Mouse (Mus musculus) adrenal gland, postnatal 4 days (tissue): ENCODE data around the gene Camk1d. TPM values are rescaled to one million over a fixed set of nuclear protein-coding genes. Genes with fewer than 3 reads are reported as not detected.

Experiments used
- DNase-seq, 2 experiments: peaks; one replicate each; pipeline ENCODE4 v3.0.0; 2021 to 2022; ENCODE audit warnings: low spot score in 2 of 2, mixed read lengths in 2 of 2
- total RNA-seq, 2 experiments: library from RNA; stranded (reverse); gene quantifications; 2 replicates each; pipeline ENCODE4 v1.2.3; 2021

Gene Camk1d
- total RNA-seq, 2 experiments from 2014 or later, result 10.7 to 11.3 TPM

DNA sequence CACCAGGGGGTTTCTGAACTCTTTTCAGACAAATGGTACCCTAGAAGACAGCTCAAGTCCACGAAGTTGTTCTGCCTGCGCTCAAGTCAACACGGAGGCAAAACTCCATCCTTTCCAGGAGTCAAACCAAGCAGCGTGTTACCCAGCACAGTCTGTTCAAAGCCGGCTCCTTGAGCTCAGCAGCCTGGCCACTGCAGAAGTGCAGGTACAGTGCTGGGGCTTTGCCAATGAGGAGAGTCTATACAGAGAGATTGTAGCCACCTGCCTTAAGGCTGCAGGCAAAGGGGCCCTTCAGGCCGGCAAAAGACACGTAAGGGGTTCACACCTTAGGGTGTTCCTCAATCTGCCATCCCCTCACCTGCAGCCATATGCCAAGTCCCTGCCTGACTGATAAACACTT is 2.1 kb downstream of the Camk1d start:
- no peak for DNase-seq

DNA sequence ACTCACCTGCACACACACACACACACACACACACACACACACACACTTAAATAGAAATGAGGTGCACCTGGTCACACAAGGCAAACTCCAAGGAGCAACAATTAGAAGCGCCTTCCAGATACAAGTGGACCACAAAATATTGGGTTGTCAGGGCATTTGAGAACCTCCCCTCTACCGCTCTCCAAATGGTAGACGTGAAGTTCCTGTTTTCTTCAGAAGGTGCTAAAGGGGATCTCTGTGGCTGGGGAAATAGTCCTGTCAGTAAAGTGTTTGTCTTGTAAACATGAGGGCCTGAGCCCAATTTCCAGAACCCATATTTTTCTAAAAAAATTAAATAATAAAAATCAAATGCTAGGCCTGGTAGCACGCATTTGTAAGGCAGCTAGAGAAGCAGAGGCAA is 4.4 kb downstream of the Camk1d start:
- no peak for DNase-seq

DNA sequence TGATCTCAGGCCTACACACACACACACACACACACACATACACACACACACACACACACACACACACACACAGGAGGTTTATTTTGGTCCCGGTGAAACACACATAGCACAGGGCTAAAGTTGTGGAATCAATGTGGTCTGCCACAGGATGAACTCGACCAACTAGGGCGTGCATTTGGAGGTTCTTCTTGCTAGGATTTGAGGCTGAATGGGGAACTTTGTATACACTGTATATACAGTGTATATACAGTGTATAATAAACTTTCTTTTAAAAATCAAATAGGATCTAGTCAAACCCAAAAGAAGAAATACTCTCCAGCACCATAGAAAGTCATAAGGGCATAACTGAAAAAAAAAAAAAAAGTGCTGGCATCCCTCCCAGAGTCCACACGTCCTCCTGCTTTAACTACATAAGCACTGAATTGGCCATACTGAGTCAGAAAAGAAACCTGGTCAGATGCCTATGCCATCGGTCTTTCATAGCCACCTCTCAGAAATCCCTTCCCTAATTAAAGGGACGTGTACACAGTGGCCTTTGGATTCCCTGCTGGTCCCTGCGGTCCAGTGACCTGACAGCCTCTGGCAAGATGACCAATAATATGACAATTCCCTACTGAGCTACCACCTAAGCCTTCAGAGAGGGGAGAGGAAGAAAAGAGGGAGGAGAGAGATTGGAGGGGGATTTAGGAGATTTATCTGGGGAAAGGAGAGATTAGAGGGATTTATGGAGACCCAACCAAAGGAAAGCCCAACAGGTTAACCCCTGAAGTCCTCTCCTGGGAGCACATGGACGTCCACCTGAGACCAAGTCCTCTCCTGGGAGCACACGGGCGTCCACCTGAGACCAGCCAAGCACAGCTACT is 6.2 kb downstream of the Camk1d start:
- no peak for DNase-seq

DNA sequence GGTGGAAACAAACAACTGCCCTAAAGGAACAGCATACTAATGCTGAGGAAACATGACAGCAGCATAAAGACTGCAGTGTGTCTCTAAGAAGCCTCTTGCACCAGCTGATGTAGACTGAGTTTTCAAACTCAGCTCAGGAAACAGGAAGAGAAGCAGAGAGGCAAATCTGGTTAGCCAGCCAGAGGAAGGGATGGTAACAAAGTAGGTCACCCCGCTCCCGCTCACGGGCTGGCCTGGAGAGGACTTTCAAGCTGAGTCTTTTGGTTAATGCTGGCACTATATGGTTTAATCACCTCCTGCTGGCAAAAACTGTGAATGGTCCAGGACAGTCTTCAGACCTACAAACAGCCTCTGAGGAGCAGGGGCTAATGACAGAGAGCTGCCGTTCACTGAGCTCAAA is 7.7 kb downstream of the Camk1d start:
- DNase-seq, result no peak

DNA sequence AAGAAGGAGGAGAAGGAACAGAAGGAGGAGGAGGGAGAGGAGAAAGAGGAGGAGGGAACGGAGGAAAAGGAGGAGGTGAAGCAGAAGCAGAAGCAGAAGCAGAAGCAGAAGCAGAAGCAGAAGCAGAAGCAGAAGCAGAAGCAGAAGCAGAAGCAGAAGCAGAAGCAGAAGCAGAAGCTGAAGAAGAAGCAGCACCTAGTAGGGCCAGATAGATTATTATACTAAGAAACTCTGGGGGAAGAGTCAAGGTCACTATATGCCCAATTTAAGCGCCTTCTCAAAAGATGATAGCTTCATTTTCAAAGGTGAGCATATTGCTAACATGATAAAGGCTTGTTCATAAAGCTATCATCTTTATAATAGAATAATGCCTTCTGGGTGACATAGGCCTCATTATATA is 11.9 kb downstream of the Camk1d start:
- DNase-seq, result no peak

DNA sequence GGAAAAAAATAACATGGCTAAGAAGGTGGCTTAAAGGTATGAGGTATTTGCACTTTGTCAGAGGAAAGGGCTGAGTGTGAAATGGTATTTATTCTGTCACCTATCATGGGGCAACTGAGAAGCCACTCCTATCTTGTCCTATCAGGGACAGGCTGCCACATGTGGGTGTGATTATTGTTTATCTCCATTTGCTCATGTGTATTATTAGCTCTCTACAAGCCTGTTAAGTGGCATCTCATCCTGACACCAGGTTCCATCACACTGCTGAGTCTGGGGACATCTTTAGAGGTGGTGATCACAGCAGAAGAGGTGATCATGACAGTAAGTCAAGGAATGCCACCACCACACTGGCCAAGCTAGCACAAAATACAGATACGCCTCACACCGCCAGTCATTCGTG is 13.4 kb downstream of the Camk1d start:
- no peak for DNase-seq

DNA sequence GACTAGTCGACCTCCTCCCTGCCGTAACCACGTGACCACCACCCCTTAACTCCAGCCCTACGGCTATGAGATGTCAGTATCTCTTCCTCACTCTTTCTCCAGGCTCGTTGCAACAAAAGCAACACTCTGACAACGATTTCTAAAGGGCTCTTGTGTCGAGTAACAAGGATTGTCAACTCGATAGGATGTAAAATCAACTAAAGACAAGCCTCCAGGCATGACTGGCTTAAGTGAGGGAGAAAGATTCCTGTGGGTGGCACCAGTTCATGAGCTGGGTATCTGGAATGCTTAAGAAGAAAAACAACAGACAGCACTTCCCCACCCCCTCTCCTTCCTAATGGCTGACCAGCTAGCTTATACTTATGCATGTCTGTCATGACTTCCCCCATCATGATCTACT is 15.9 kb downstream of the Camk1d start:
- DNase-seq, result no peak

DNA sequence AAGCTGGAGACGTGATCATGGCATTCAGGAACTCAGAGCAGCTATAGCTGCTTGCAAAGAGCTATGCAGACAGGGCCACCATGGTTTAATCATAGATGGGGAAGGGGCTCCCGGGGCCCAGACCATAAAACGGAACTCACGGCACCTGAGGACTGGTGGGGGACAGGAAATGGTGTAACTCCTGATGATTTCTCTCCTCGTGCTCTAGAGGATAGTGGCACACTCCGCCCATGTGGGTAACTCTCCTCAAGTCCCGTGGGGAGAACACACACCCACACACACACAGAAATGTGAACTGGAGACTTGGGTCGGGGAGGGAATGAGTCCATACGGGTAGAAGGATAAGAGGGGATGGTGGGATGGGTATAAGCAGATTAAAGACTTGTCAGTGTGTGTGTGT is 20.2 kb downstream of the Camk1d start:
- DNase-seq, result no peak

DNA sequence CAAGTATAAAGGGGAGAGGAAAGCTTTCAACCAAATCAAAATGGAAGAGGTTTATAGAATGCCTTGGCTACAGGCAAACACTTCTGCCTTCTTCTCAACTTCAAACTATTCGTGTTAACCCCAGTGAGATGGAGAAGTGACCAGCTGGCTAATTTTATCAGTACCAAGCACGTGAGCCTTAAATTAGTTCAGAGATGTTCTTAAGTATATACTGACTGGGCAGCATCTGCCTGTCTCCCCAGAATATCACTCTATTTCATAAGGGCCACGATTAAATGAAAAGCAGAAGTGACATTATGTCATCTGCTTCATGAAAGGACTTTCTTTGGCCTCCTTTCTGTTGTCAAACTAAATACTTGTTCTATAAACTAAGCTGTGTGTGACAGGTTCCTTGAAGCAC is 22.6 kb downstream of the Camk1d start:
- DNase-seq, result no peak

DNA sequence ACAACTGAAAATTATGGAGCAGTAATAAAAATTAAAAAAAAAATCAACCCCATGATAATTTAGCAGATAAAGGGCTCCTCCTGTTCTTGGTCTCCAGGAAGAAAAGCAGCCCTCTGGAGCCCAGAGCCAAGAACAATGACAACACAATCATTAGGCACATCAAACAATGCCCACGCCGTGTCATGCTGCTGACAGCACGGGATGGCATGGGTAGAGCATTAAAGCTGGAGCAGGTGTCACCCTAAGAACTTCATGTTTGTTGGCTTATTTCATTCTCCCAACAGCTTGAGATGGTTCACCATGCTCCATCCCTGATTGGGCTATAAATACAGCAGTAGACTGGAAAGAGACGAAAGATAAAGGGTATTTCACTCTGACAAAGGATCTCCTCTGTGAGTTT is 30.9 kb downstream of the Camk1d start:
- DNase-seq, result no peak

DNA sequence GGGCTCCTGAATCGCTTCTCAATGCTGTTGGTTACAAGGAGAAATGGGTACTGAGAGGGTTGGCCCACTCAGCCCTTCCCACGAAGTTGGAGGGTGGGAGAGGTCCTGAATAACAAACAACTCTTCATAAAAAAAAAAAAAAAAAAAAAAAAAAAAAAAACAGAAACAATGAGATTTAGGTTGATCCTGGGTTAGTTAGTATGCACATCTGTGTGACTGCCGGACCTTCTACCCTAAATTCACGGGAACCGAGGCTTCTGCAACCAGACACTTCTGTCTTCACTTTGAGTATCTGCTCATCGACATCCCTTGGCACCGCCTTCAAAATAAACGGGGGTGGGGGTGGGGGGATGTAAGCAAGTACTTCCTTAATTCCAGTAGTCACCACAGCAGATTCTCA is 32.4 kb downstream of the Camk1d start:
- no peak for DNase-seq

DNA sequence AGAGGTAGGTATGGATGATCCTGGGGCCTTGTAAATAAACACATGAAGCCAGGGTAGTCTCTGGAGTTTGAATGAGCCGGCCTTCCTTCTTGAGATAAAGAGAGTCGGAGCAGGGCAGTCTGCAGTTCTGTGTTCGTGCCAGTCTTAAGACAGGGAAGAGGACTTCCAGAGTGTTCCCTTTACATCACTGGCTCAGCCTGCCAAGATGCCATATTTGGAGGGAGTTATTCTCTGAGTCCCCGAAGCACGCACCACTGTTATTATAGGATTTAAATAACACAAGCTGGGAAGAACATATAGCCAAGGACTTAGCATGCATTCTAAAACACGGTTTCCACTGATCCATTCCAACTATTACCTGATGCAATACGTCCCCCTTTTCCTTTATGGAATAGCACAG is 33.0 kb downstream of the Camk1d start:
- DNase-seq, result no peak

DNA sequence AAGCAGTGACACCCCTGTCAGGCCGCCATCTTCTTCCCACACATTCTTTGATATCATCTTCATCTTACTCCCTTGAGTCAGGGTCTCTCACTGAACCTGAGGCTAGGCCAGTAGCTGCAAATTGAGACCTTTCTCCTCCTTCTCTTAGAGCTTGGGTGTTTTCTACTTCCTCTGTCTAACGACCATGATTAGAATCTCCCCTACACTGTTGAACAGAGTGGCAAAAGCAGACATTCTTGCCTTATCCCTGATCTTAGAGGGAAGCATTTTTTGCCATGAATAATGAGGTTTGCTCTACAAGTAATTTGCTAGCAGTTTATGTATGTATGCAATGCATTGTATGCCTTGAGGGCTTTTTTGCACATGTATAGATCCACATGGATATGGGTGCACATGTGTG is 35.3 kb downstream of the Camk1d start:
- no peak for DNase-seq

DNA sequence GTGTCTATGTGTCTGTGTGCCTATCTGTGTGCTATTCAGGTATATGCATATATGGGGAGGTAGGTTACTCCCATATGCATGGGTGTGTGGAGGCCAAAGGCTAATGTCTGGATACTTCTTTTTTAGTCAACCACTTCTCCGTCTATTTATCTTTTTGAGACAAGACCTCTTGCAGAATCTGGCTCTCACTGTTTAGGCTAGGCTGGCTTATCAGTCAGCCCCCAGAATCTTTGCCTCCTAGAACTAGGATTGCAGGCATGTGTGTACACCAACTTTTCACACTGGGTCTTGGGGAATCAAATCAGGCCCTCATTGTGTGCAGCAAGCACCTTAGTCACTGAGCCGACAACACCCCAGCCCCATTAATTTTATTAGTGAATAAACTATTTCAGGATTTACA is 36.8 kb downstream of the Camk1d start:
- no peak for DNase-seq

DNA sequence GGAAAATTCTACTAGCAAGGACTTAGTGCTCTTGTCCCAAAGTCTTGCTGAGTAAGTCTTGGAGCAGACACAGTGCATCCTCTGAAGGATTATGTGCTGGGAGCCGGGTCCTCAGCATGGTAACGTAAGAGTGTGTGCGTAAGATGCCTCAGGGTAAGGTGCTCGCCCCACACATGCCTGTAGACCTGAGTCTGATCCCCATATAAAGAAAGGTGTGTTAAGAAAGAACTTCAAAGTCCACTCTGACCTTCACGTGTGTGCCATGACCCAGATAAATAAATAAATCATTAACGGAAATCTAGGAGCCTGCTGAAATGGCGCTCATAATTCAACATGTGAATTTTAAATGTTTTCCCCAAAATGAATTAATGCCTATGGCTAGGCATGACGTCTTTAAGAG is 37.5 kb downstream of the Camk1d start:
- no peak for DNase-seq

DNA sequence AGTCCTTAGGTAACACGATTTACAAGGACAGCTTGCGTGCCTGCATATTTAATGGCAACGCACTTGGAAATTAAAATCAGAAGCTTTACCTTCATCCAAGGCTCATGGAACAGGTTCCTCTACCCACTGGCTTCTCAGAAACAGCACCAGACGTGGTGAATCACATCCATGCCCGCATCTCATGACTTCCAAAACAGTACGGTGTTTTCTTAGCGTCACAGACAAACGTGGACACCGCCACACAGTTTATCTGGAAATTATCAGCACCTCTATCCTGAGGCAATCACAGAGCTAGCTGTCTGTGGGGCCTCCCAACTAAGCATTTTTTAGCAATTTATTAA is 38.2 kb downstream of the Camk1d start:
- no peak for DNase-seq

DNA sequence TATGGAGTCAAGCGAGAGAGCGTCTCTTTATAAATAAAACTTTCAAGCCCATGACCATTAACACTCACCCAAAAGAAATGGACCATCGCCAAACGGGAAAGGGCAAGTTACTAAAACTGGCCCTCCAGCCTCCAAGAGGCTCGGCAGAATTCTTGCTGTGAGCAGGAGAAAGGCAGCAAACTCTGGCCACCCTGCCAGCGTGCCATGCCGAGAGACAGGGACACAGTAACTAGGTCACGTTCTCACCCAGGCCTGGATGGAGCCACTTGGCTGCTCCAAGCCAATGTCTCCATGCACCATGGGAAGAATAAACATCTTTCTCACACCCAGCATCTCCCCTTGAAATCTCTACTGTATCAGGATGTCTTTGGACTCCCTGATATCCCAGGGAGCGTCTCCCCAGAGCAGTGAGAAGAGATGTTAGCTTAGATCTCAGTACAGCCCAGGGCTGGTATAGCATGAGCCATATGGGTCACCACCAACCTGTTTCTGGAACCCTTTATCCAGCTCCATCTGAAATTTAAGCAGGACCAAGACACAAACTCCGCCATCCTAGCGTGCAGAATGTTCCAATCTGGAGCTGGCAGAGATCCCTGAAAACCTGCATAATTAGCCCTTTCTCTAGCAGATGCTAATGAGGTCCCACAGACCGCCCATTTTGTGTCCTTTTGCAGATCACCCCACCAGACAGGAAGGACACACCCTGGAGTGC is 38.7 kb downstream of the Camk1d start:
- no peak for DNase-seq

DNA sequence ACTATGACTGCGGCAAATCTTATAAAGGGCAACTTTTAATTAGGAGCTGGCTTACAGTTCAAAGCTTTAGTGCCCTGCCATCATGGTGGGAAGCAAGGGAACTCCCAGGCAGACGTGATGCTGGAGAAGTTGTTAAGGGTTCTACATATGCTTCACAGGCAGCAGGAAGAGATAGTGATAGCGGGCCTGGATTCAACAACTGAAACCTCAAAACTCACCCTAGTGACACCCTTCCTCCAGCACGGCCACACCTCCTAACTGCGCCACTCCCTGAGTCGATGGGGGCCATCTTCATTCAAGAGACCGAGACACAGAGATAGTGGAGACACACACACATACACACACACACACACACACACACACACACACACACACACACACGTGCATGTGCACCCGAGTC is 39.8 kb downstream of the Camk1d start:
- DNase-seq, result no peak

DNA sequence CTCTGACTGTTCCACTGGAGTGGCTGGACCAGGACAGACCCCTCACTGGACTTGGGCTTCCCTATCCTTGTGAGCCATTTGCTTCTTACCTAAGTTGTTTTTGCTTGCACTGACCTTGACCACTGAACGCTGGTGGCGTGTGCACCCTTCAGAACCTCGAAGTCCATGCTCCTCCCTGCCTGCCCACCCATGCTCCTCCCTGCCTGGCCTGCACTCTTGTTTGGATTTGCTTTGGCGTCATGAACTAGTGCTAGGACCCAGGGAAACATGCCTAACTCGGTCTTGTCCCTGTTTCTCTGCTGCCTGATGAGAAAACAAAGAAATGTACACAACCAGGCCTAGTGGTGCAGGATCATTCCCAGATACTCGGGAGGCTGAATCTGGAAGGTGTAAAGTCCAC is 40.5 kb downstream of the Camk1d start:
- no peak for DNase-seq

DNA sequence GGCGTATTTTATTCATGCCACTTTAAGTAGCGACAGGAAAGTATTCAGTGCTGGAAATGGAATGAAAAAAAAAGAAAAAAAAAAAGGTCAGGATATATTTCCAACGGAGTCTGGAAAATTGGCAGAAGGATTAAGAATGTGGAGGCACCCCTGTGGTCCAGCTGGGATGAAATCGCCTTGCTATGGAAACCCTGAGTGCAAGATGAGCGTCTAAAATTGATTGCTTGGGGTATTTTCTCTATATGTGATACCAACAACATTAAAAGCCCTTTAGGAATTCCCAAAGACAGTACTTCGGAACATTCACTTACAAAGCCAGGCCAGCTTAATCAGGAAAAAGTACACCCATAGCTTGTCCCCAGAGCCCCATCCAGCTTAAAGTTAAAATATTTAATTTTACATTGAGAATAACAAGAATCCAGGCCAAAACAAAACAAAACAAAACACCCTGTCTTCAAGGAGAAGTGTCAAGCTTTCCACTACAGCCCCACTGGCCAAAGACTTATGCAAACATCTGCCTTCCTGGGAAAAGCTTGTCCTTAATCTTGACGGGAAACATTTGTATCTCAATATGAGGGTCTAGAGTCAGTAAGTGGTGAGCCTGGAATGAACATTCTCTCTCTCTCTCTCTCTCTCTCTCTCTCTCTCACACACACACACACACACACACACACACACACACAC is 41.3 kb downstream of the Camk1d start:
- DNase-seq, result no peak

DNA sequence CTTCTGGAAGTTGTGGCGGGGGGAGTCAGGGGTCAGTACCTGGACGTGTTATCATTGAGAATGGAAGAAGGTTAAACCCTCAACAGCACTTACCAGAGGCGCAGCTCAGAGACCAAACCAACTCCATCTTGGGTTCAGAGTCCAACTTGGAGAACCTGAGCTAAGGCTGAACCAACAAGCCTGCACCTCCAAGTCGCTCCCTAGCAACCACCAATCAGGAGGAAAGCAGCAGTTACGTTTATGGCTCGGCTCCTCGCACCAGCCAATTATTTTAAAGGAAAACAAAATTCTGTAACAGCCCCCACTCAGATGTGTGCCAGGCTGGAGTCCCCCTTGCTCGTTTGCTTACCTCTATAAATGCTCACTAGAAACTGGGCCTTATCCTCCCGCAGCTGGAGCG is 44.2 kb downstream of the Camk1d start:
- DNase-seq, result no peak

DNA sequence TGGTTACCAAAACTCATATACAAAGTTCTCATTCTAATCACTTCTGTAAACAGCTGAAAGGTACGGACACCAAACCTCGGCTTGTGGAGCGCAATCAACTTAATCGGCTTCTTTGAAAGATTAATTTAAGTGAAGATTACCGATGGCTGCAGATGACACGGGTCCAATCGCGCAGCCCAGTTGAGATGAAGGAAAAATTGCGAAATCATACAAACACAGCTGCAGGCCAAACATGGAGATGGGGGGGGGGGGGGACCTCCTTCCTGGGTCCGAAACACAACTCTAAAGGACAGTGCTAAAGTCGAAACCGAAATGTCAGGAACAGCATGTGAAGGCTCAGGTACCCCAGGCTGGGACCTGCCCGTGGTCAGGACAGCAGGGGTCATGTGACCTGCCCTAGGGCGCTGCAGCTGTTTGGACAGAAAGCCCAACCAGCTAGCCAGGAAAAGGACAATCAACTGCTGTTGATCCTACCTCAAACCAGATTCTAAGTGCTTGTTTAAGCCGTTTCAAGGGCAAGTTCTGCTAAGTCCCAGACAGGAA is 44.7 kb downstream of the Camk1d start:
- DNase-seq, result no peak
